ENCODE assay signal across 9 mouse cellular contexts in the genomic region with DNA sequence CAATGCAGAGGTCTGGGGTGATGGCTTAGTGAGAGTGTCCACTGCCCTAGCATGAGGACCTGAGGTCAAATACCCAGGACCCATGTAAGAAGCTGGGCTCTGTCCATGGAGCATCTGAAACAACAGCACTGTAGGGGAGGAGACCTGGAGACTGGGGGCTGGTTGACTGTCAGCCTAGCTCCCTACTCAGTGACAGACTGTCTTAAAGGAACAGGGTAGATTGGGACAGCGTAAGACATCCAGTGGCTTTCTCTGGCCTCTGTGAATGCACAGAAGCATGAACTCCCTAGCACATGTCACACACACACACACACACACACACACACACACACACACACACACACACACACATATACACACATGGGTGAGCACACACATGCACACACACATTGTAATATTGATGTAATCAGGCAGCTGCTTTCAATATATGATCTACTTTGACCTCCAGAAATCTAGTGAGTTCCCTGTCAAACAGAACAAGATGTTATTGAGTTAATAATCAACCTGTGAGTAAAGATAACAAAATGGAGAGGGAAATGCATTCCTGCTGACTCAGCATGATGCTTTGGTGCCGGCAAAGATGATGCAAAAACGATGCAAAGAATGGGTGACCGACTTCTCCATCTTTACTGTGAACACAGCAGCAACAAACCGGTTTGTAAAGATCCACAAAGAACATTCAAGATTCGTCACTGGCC.
"Had no signal": no experiment of that assay in that cellular context is flagged by ENCODE, and none has a peak within 500 bp of the region (broad histone marks: within the 10 kb centered on the region; RNA-seq: fewer than 3 reads in every experiment).

No protein-coding gene starts in this region.

- H3K4me3 ChIP-seq: limb, embryonic 13.5 days; liver, embryonic 15.5 days; midbrain, embryonic 10.5 days; neural tube, embryonic 12.5 days had no signal

- H3K27ac ChIP-seq: limb, embryonic 13.5 days; liver, embryonic 15.5 days; neural tube, embryonic 12.5 days had no signal

- DNase-seq: kidney, adult 11 months; kidney, adult 9 months; lung, postnatal 10 days; right cerebral cortex, postnatal 25 days had no signal

- H3K4me1 ChIP-seq: liver, embryonic 15.5 days; neural tube, embryonic 12.5 days had no signal

- H3K9ac ChIP-seq: limb, embryonic 13.5 days; liver, embryonic 15.5 days; lung, embryonic 14.5 days; neural tube, embryonic 12.5 days had no signal

- H3K36me3 ChIP-seq: limb, embryonic 13.5 days; liver, embryonic 15.5 days; midbrain, embryonic 10.5 days; neural tube, embryonic 12.5 days had no signal

- H3K4me2 ChIP-seq: limb, embryonic 13.5 days; liver, embryonic 15.5 days; lung, embryonic 14.5 days; neural tube, embryonic 12.5 days had no signal

- H3K9me3 ChIP-seq: limb, embryonic 13.5 days; liver, embryonic 15.5 days; midbrain, embryonic 10.5 days; neural tube, embryonic 12.5 days had no signal
